Mouse (Mus musculus) cerebellum, adult 11-12 months (tissue): ENCODE measurements around the gene Fxyd1.

Experiments
- DNase-seq: peaks from one replicate; pipeline ENCODE4 v3.0.0; 2022

Fxyd1 gene

DNA sequence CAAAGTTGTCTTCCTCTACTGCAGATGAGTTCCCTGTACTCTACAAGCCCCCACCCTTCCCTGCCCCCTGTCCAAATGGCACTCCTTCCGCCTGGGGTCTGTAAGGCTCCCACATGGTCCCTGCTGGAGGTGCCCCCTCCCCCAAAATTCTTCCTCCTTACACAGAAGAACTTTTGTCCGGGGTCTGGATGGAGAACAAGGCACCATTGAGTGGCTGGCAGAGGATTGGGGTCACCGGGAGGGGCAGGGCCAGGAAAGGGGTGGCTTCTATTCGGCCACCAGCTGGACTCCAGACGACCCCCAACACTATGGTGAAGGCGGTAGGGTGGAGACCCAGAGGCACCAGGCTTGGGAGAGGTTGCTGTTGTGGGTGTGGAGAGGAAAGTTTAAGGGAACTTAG is 20.5 kb upstream of the Fxyd1 start:
- peak; percentile 63 for DNase-seq

DNA sequence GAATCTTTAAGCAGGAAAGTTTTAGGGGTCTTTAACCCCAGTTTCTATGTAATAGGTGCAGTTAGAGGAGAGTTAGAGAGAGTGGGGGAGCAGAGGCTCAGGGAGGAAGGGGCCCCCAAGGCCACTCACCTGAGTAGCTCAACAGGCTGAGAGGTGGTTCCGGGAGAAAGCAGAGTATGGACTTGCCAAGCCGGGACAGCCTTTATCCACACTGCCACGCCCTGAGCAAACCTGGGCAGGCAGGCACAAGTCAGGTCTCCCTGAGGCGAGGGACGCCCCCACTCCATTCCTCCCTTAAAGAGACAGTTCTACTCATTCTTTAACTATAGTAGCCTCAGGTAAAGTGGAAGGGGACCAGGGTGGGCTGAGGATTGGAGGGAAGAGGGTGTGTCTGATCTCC is 19.5 kb upstream of the Fxyd1 start, which contains the start of gene Fxyd3:
TSS of gene Fxyd3 (minus strand) at position 213 of the 400 bp plus-strand sequence.
- no peak for DNase-seq

DNA sequence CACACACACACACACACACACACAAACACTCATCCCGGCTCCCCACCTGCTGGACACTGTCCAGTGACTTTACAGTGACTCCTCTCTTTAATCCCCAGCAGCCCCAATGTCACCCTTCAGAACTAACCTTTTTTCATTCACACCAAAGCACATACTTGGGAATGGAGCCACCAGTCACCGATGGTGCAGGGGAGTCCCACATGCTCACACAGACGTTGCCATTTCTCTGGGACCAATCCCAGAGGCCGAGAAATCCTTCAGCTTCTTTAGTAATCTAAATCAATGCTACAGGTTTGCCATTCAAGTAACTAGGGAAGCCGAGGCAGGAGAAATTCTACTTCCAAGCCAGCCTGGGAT is 17.7 kb upstream of the Fxyd1 start:
- DNase-seq = peak; percentile 45

DNA sequence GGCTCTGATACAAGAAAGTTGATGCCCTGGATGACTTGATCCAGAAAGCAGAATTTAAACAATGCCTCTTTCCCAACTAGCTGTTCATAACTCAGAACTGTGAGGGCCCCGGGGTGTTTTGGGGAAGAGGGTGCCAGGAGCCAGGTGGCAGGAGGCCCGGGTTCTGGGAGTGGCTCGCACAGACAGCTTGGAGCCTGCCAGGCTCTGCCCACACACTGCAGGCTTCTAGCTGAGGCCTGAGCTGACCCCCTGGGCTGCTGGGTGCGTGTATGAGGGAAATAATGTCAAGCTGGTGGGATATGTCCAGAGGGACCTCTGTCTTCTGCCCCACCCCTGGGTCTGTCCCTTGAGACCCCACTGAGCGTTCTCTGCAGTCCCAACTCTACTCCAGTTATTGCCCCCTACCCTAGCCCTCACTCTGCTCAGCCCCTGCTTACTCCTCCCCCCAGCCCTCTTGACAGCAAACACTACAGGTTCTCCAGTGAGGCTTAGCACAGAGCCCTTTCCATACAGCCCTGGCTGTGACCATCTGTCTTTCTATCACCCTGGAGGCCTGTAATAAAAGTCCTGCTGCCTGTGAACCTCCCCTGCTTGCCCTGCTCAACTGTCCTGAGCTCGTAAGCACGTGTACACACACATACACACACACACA is 17.2 kb upstream of the Fxyd1 start:
- DNase-seq = peak; percentile 63

DNA sequence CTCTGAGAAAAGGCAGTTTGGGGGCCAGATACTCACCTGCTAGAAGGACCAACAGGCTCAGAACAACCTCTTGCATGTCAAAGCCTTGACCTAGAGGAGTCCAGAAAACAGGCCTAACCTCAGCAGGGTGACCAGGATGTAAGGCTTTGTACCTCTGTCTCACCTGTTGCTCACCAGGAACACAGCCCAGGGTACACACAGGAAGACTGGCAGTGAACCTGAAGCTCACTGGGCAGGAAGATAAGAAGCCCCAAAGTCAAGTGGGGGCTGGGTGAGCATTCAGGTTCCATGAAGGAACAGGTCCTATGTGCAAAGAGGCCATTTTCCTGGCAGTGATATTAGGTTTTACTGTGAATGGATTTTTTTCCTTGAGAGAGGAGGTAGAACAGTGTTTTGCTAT is 16.5 kb upstream of the Fxyd1 start:
- no peak for DNase-seq

DNA sequence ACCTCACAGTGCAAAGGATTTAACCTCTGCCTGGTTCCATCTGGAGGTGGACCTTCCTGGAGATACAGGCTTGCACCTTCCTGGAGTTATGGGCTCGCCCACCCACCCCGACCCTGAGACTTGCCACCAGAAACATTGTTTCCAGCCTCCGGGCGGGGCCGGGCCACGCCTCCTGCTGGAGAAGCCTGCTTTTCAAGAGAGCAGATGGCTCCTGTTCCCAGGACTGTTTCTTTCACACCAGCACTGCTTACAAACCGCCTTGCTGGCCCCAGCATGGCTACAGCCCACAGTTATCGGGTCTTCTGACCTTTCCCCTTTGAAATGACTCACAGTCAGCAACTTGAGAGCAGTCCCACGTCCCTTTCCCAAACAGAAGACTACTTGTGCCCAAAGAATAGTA is 15.3 kb upstream of the Fxyd1 start:
- no peak for DNase-seq

DNA sequence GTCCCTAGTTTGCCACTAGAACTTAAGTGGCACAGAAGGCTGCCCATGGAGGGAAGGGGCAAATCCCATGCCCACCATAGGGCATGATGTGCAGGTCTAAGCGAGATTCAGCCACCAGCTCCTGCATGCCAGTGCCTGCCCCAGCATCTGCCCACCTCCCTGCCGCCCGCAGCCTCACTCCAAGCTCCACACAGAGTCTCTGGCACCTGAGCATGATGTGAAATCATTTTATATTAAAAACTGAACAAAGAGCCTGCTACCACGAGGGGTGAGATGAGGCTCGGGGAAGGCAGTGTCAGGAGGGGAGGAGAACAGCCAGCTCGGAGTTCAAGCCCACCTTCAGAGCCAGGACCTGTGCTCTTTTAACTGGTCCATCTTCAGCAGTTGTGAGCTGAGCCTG is 13.3 kb upstream of the Fxyd1 start:
- DNase-seq = no peak

DNA sequence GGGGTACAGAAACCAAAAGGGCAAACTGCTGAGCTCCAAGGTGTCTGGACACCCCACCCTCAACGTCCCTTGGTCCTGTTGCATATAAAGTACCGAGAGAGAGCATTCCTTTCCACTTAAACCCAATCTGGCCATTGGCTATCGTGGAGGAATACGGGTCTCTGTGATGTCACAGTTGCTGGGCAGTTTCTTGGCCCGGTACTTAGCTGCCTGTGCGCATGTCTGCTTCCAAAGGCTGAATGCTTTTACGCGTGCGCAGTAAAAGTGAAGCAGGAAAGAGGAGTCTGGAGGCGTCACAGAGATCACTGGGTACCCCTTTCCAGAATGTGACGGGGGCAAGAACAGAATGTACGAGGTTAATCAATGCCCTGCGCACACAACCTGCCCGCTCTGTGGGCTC is 12.5 kb upstream of the Fxyd1 start:
- DNase-seq = peak; percentile 66

DNA sequence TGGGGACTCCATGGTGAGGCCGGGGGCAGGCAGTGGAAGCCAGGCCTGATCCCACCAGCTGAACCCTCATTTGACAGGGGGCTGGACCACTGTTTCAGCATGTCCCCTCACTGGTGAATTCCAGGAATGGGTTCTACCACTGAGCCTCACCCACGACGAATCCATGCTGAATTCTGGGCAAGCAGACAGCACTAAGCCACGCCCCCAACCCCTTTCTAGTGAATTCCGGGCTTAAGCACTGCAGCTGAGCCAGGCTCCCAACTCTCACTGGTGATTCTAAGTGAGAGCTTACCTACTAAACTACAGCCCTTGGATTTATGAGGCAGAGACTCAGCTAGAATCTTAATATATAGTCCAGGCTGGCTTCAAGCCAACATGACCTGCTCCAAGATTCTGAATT is 10.8 kb upstream of the Fxyd1 start:
- no peak for DNase-seq

- DNase-seq = no peak
Observed at GRCm38 (mm10) chr7:31063074-31063560, 6.1 kb upstream of the Fxyd1 start.

- no peak for DNase-seq
Observed at GRCm38 (mm10) chr7:31060621-31061010, 3.6 kb upstream of the Fxyd1 start.

DNA sequence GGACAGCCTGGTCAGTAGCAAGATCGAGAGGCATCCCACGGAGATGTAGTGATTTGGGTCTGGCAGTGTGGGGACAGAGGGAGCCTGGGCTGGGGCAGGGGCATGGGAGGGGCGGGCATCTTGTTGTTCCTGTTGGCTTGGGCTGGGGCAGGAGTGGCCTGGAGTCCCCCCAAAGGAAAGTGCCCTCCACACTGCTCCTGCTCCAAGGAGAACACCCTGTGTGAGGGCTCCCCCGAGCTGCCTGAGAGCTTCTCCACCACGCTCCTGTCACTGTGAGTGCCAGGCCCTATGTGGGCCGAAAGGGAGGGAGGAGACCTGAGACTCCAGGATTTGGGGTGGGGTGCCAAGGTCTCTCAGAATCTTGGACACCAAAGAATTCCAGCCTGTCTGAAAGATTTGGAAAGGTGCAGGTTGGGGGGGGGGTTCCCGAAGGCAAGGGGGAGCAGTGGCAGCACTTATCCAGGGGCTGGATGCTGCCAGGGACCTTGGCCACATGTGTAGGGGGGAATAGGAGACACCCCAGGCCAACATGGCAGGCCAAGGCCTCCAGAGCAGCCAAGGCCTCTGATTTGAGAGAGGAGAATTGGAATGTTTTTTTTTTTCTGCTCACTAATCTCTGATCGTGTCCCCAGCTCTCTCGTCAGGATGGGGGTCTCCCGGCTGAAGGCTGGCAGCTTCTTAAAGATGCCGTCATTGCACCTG is 3.1 kb upstream of the Fxyd1 start:
- no peak for DNase-seq

GRCm38 (mm10) chr7:31059108-31059507 is 2.1 kb upstream of the Fxyd1 start, which contains the start of gene Lgi4:
Lgi4 (plus strand) TSS chr7:31059342.
- peak; percentile 78 for DNase-seq

DNA sequence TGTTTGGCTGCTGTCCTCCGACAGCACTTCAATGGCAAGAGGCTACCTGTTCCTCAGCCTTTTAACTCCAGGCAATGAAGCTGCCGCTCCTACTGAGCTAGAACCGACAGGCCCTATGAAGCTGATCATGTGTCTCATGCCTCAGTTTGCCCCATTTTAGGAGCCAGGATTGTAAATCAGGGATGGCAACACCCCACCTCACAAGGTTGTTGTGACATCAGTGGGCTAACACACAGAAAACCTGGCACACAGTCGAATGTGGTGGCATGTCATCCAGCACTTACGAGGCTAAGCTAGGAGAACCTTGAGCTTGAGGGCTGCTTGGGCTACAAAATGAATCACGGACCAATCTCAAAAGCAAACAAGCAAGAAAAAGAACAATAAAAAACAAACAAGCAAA is 1.2 kb upstream of the Fxyd1 start:
- no peak for DNase-seq

DNA sequence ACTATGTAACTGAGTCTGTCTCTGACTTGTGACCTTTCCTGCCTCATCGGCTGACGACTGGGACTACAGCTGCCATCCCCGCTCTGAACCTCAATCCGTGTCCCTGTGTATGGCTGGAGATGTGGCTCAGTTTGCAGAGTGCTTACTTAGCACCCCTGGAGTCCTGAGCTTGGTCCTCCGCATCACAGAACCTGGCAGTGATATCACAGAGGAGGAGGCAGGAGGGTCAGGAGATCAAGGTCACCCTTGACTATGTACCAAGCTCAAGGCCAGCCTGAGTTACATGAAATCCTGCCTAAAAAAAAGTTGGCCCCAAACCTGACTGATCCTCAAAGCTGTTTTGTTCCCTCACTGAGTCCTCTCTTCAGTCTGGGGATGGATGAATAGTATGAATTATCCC is 731 bp upstream of the Fxyd1 start:
- DNase-seq = no peak

DNA sequence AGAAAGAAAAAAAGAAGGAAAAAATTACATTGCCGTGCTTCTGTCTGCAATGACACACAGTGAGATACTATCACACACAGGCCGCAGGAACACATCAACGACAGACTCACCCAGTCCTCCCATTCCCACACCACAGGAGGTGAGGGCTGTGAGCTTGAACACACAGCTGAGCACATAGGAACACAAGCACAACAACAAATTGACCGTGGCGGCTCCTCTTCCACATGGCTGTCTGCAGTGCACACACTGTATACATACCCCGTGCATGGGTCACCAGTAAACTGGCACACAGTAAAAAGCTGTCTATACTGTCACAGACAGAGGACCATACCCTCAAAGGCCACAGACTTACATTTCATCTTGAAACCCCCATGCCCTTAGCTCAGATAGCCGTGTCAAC is 551 bp downstream of the Fxyd1 start:
- no peak for DNase-seq

DNA sequence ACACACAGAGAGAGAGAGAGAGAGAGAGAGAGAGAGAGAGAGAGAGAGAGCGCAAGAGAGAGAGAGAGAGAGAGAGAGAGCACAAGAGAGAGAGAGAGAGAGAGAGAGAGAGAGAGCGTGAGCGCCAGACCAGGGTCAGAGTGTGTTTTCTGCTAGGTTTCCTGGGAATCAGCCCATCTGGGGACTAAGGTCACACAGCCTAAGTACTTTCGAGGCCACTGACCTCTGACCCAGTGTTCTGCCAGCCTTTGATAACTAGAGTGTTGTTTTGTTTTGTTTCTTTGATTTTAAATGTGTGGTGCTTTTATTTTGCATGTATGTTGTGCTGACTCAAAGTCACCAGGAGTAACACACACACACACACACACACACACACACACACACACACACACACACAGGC is 1.1 kb downstream of the Fxyd1 start:
- DNase-seq = no peak

DNA sequence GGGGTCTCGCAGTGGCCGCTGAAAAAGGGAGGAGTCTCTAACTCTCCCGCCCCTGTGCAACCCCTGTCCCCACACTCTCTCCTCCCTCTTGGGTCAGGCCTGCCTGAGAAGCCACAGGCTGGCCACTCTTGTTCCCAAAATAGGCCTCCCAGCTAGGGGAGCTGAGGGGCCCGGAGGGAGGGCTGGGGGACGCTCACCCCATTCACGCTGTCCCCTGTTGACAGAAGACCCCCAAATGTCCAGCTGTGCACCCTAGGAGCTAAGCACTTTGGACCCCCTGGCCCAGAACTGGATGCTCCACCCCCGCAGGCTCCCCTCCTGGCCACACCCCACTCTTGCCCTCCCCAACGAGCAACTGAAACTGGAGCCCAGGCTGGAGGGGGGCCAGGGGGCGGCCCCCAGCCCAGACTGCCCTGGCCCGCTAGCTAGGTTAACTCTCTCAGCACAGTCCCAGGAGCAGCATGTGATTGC is 1.6 kb downstream of the Fxyd1 start:
- peak; percentile 61 for DNase-seq

GRCm38 (mm10) chr7:31054661-31055320 is 2.2 kb downstream of the Fxyd1 start:
- DNase-seq = no peak

DNA sequence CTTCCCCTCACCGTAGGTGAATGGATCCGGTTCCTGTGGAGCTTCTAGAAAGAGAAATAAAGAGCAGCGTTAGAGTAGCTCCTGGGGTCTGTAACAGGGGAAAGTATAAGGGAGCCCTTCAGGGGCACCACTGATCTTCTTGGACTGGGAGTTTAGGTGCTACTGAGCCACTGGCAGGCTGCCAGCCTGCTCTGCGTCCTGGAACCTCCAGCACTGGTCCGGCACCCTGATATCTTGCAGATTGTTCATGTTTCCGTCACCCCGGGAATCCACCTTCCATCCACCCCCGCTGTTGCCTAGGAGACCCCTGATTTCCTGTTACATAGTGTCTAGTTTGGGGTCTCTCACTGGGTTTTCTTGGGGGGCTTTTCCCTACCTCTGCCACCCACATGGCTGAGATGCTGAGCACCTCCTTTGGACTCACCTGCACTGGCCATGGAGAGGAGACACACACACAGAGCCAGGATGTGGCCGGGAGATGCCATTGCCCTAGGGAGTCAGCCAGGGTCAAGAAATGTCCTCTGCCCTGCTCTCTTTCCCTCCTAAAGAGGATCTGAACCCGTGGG is 3.0 kb downstream of the Fxyd1 start:
- peak; percentile 67 for DNase-seq

DNA sequence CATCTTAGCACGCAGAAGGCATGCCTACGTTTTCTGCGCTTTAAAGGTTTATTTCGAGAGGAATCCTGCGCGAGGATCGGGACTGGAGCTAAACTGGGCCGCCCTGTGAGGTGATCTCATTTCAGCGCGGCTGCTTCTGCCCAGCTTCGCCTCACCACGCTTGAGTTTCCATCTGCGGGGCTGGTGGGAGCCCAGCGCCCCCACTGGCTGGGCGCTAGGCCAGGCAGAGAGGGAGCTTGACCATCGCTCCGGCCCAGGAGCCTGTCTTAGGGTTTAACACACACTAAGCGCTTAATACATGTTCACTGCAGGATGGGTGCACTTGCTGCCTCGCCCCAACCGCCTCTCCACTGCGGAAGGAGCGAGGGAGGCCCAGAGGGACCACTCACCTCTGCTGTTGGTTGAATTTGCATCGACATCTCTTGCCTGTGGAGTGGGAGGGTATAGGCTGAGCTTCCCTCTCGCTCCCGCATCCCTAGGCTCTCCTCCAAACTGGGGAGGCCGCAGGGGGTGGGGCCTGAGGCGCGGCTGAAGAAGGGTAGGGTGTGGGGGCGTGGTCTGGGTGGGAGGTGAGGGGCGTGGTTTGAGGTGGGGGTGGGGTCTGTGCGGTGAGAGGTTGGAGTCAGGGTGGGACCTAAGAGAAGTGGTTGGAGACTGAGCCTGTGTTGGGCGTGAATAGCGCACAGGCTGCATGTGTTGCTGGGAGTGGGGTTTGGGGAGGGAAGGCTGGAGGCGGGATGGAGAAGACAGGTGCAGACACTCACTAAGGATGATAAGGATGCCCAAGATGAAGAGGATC is 4.2 kb downstream of the Fxyd1 start:
- peak; percentile 89 for DNase-seq

DNA sequence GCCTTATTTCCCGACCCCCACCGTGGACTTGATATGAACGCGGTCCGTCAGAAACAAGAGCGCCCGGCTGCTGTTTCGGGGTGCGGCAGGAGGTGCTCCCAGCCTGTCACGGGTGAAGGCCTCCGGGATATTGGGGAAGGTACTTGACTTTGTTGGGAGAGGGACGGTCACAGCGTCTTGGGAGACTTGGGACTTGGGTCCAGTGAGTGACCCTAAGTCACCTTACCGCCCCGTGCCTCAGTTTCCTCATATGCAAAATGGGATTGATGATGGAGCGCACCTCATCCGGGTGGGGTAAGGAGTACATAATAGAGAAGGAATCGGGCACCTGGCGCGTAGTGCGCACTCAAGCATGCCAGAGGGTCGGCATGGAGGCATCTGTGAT is 4.8 kb downstream of the Fxyd1 start:
- peak; percentile 60 for DNase-seq
